In genomic region chr8:119064523-119064922, GRCm38 (mm10) we compare ENCODE assay signal across 8 mouse cellular contexts.
DNase-seq lines count a peak whose midpoint lies in the region; ATAC-seq lines count a peak whose summit lies in the region.

No protein-coding gene starts in this region.

- peak; percentile 34; the same call in 1 of the 2 replicates for ATAC-seq in cerebellum, adult (ENCODE audit: insufficient number of reproducible peaks, low FRiP score, low TSS enrichment)
- peak; percentile 63; the same call in 1 of the 2 replicates for ATAC-seq in megakaryocyte-erythroid progenitor cell, adult 5-6 weeks (replicated peaks; ENCODE audit: low FRiP score, low TSS enrichment, poor library complexity, severe bottlenecking)
- no peak for ATAC-seq in activated CD4-positive, CD25-positive, alpha-beta regulatory T cell, adult 4 months

- DNase-seq in left cerebral cortex, adult 11 months (ENCODE audit: low spot score), result peak; percentile 18
- no peak for DNase-seq in left cerebral cortex, postnatal 10 days (ENCODE audit: extremely low spot score in 1 of 2, low spot score in 2 of 2)
- DNase-seq in NIH3T3 (ENCODE audit: low read depth), result peak; percentile 57
- peak; percentile 46 for DNase-seq in gastrocnemius, postnatal 10 days
- DNase-seq in layer of hippocampus, adult 8-10 months (ENCODE audit: low spot score in 2 of 2), result peak; percentile 34 to 66

- intact Hi-C loops in left cerebral cortex, postnatal 10 days (cut with DNase I), result no loop called here

Comparison
In these comparisons a context has a peak if more than half of its experiments do, and no peak if none do; other contexts are left out.
1. DNase-seq: peak in left cerebral cortex, adult 11 months (single experiment), NIH3T3 (single experiment), gastrocnemius, postnatal 10 days (single experiment) and layer of hippocampus, adult 8-10 months (2 of 2); none in left cerebral cortex, postnatal 10 days (0 of 2).